Mouse (Mus musculus) inflammation-experienced regulatory T-cells, adult 16 weeks (primary cell): ENCODE data around the gene Olfr815. TPM values are rescaled to one million over a fixed set of nuclear protein-coding genes. Genes with fewer than 3 reads are reported as not detected.

Source experiments
- polyA plus RNA-seq: library from polyadenylated mRNA; unstranded; fragments of 100-300 nt; shearing (Covaris generic); gene quantifications from one replicate; pipeline ENCODE4 v1.2.1, GENCODE M21; 2017

Gene Olfr815
- not detected for polyA plus RNA-seq

GRCm38 (mm10) chr10:129905767-129906166 is at the start of gene Olfr815:
Gene Olfr815, minus strand, starts transcription at chr10:129905867.

DNA sequence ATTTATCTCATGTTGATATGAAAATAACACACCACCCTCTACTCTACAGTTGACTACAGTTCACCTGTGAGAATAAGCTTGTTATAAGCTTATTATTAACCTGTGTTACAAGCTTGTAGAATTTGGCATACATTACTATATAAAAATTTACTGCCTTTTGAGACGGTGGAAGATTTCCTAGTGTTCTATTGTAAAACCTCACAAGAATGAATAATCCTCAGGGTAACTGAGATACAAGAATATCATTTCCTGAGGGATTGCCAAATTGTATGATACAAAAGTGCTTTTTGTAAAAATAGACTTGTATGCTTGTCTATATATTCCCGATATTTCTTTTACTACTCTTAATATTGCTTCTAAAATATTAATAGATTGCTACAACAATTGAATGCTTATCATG is 43.3 kb upstream of the Olfr815 start, which contains the start of gene Olfr818:
Gene Olfr818, minus strand, starts transcription at position 101 of the 400 bp plus-strand sequence.

GRCm38 (mm10) chr10:129915497-129915896 is 9.8 kb upstream of the Olfr815 start, which contains the start of gene Olfr816:
Gene Olfr816, minus strand, starts transcription at chr10:129915597.

DNA sequence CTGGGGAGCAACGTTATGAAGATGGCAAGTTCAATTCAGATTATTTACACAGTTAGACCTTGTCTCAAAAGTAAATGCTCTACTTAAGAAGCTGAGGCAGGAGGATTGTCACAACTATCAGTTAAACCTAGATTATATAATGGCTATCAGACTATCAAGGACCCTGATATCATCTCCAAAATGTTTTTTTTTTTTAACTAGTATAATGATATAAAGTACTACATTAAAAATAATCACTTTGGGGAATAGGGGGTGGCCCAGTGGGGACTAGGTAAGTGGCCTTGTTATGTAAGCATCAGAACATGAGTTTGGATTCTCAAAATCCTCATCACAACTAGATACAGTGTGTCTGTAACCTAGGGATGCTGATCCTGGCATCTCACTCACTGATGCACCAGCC is 25.9 kb downstream of the Olfr815 start, which contains the start of gene Olfr814:
Gene Olfr814, minus strand, starts transcription at position 101 of the 400 bp plus-strand sequence.

DNA sequence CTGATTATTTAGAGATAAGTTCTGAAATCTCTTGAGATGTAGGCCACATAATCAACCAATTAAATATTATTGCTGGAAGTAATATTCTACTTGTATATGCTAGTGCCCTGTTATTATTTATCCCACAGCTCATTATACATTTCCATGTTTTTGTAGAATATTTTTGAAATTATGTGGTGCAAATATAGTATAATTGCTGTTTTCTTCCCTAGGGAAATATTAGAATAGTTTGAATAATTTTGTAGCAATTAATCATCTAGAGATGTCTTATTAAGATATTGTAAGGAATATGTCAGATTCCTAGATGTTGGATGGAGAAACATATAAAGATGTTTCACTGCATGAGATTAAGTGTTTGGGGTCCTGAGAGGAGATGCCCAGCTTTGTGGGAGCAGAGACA is 50.6 kb downstream of the Olfr815 start, which contains the start of gene Olfr813:
Gene Olfr813, plus strand, starts transcription at position 301 of the 400 bp plus-strand sequence.

Other genes with a start within 250 kb of the Olfr815 start
- not detected for gene Olfr800, start 248.2 kb downstream of the Olfr815 start, polyA plus RNA-seq
- not detected for gene Olfr801, start 232.0 kb downstream of the Olfr815 start, polyA plus RNA-seq
- gene Olfr802, start 217.7 kb downstream of the Olfr815 start, polyA plus RNA-seq, result not detected
- gene Olfr803, start 211.6 kb downstream of the Olfr815 start, polyA plus RNA-seq, result not detected
- gene Olfr804, start 202.7 kb downstream of the Olfr815 start, polyA plus RNA-seq, result not detected
- not detected for gene Olfr805, start 176.5 kb downstream of the Olfr815 start, polyA plus RNA-seq
- gene Olfr806, start 163.9 kb downstream of the Olfr815 start, polyA plus RNA-seq, result not detected
- gene Olfr807, start 148.1 kb downstream of the Olfr815 start, polyA plus RNA-seq, result not detected
- gene Olfr808, start 140.4 kb downstream of the Olfr815 start, polyA plus RNA-seq, result not detected
- not detected for gene Olfr809, start 131.2 kb downstream of the Olfr815 start, polyA plus RNA-seq
- gene Olfr810, start 111.0 kb downstream of the Olfr815 start, polyA plus RNA-seq, result not detected
- gene Olfr811, start 101.5 kb downstream of the Olfr815 start, polyA plus RNA-seq, result not detected
- gene Olfr812, start 59.8 kb downstream of the Olfr815 start, polyA plus RNA-seq, result not detected
- gene Olfr813, start 50.5 kb downstream of the Olfr815 start, polyA plus RNA-seq, result not detected
- not detected for gene Olfr814, start 26.0 kb downstream of the Olfr815 start, polyA plus RNA-seq
- gene Olfr816, start 9.7 kb upstream of the Olfr815 start, polyA plus RNA-seq, result not detected
- not detected for gene Olfr818, start 43.2 kb upstream of the Olfr815 start, polyA plus RNA-seq
- not detected for gene Olfr819, start 61.4 kb upstream of the Olfr815 start, polyA plus RNA-seq
- not detected for gene Olfr247, start 70.3 kb upstream of the Olfr815 start, polyA plus RNA-seq
- gene Gm10310, start 79.2 kb upstream of the Olfr815 start, polyA plus RNA-seq, result not detected
- not detected for gene Olfr820, start 106.8 kb upstream of the Olfr815 start, polyA plus RNA-seq
- gene Olfr821, start 124.5 kb upstream of the Olfr815 start, polyA plus RNA-seq, result not detected
- not detected for gene Olfr822, start 165.3 kb upstream of the Olfr815 start, polyA plus RNA-seq
- not detected for gene Olfr823, start 209.5 kb upstream of the Olfr815 start, polyA plus RNA-seq
- gene Olfr824, start 224.1 kb upstream of the Olfr815 start, polyA plus RNA-seq, result not detected